Mouse (Mus musculus) forebrain, postnatal 0 days (tissue): ENCODE data around the gene Ttc39b. TPM values are rescaled to one million over a fixed set of nuclear protein-coding genes. Genes with fewer than 3 reads are reported as not detected.
A peak's percentile ranks its signal among the peaks of the same experiment; 100 is the strongest.

Experiments
- ATAC-seq: fragments of 200-750 bp; cut with Nextera tagmentation; 2 replicates; pipeline ENCODE4 v1.8.0; 2017; ENCODE audit warnings: mild to moderate bottlenecking, moderate library complexity
- DNase-seq: peaks from one replicate; pipeline ENCODE4 v3.0.0-alpha.2; 2015
- H3K27ac ChIP-seq: fragments of 300-500 bp; sonication (generic); 2 replicates; pipeline ENCODE4 v1.5.1; 2014; ENCODE audit warnings: low read depth, mild to moderate bottlenecking, antibody characterized with exemption, low read length, moderate library complexity, mixed read lengths
- H3K27me3 ChIP-seq: fragments of 300-500 bp; sonication (generic); 2 replicates; pipeline ENCODE4 v1.6.1; 2014; ENCODE audit warnings: mild to moderate bottlenecking, low read length, mixed read lengths; ENCODE audit not compliant: insufficient read depth
- H3K36me3 ChIP-seq: fragments of 300-500 bp; sonication (generic); 2 replicates; pipeline ENCODE4 v1.6.1; 2014; ENCODE audit warnings: mild to moderate bottlenecking, moderate library complexity; ENCODE audit not compliant: insufficient read depth
- H3K4me1 ChIP-seq: fragments of 300-500 bp; sonication (generic); 2 replicates; pipeline ENCODE4 v1.6.1; 2014; ENCODE audit warnings: antibody characterized with exemption; ENCODE audit not compliant: insufficient read depth
- H3K4me2 ChIP-seq: fragments of 300-500 bp; sonication (generic); 2 replicates; pipeline ENCODE4 v1.6.1; 2014; ENCODE audit warnings: low read depth, mild to moderate bottlenecking, moderate library complexity
- H3K4me3 ChIP-seq: fragments of 300-500 bp; sonication (generic); 2 replicates; pipeline ENCODE4 v1.5.1; 2014; ENCODE audit warnings: low read depth, low read length, mixed read lengths
- H3K9ac ChIP-seq: fragments of 300-500 bp; sonication (generic); 2 replicates; pipeline ENCODE4 v1.6.1; 2014; ENCODE audit warnings: mild to moderate bottlenecking
- H3K9me3 ChIP-seq: fragments of 300-500 bp; sonication (generic); 2 replicates; pipeline ENCODE4 v1.6.1; 2016; ENCODE audit warnings: low read length
- CTCF ChIP-seq: sonication (generic); IDR thresholded peaks from 2 replicates; pipeline ENCODE4 v1.5.1; 2016; ENCODE audit warnings: antibody characterized with exemption, control low read depth, low read depth
- WGBS: fragments of 180-500 bp; shearing (Covaris S2); extraction: QIAGEN DNeasy Blood & Tissue Kit; methylation state at CpG from one replicate; pipeline ENCODE4 v1.1.7; 2014; 5-methylcytosine and 5-hydroxymethylcytosine counted together
- polyA plus RNA-seq: library from polyadenylated mRNA; unstranded; fragments of >200 nt; fragmentation: Nextera tagmentation; extraction: Ambion mirVana; gene quantifications from 2 replicates; pipeline ENCODE4 v1.2.1, GENCODE M21; 2015
- total RNA-seq: library from RNA; depleted of rRNA; stranded (reverse); fragments of >200 nt; gene quantifications from 2 replicates; pipeline ENCODE4 v1.2.3, GENCODE M21; 2014

Gene Ttc39b
- total and polyA plus RNA-seq, 2 experiments from 2014 or later: 4.6 to 20.3 TPM

- Histone ChIP-seq H3K9ac (no peak overlapping the region), H3K4me1 (no peaks in the 10 kb centered on the region), H3K27ac (no peak overlapping the region), H3K4me2 (no peak overlapping the region), H3K9me3 (no peaks in the 10 kb centered on the region), H3K27me3 (no peaks in the 10 kb centered on the region), H3K4me3 (no peak overlapping the region), H3K36me3 (no peaks in the 10 kb centered on the region)
- TF ChIP-seq CTCF: no peak
- DNase-seq (no peak), ATAC-seq (no peak)
- 83% methylated on average over 3 of the region's 3 CpGs for WGBS
Observed at GRCm38 (mm10) chr4:83317826-83318348, 6.2 kb downstream of the Ttc39b start.

- H3K36me3 ChIP-seq: no peaks in the 10 kb centered on the region
- no peak overlapping the region for H3K27ac ChIP-seq
- H3K9ac ChIP-seq: no peak overlapping the region
- WGBS: 81% methylated on average over 3 of the region's 3 CpGs
- DNase-seq (no peak), ATAC-seq (no peak)
- H3K27me3 ChIP-seq: no peaks in the 10 kb centered on the region
- TF ChIP-seq CTCF: no peak
- no peak overlapping the region for H3K4me3 ChIP-seq
- H3K4me2 ChIP-seq: no peak overlapping the region
- H3K4me1 ChIP-seq: no peaks in the 10 kb centered on the region
- H3K9me3 ChIP-seq: no peaks in the 10 kb centered on the region
Observed at GRCm38 (mm10) chr4:83316718-83317117, 7.3 kb downstream of the Ttc39b start.

GRCm38 (mm10) chr4:83315930-83316329 is 8.1 kb downstream of the Ttc39b start:
- Histone ChIP-seq H3K4me1 (no peaks in the 10 kb centered on the region), H3K27ac (no peak overlapping the region), H3K9ac (no peak overlapping the region), H3K4me3 (no peak overlapping the region), H3K4me2 (no peak overlapping the region), H3K27me3 (no peaks in the 10 kb centered on the region), H3K9me3 (no peaks in the 10 kb centered on the region), H3K36me3 (no peaks in the 10 kb centered on the region)
- DNase-seq (no peak), ATAC-seq (no peak)
- 77% methylated on average over 4 of the region's 4 CpGs for WGBS
- TF ChIP-seq CTCF: no peak

DNA sequence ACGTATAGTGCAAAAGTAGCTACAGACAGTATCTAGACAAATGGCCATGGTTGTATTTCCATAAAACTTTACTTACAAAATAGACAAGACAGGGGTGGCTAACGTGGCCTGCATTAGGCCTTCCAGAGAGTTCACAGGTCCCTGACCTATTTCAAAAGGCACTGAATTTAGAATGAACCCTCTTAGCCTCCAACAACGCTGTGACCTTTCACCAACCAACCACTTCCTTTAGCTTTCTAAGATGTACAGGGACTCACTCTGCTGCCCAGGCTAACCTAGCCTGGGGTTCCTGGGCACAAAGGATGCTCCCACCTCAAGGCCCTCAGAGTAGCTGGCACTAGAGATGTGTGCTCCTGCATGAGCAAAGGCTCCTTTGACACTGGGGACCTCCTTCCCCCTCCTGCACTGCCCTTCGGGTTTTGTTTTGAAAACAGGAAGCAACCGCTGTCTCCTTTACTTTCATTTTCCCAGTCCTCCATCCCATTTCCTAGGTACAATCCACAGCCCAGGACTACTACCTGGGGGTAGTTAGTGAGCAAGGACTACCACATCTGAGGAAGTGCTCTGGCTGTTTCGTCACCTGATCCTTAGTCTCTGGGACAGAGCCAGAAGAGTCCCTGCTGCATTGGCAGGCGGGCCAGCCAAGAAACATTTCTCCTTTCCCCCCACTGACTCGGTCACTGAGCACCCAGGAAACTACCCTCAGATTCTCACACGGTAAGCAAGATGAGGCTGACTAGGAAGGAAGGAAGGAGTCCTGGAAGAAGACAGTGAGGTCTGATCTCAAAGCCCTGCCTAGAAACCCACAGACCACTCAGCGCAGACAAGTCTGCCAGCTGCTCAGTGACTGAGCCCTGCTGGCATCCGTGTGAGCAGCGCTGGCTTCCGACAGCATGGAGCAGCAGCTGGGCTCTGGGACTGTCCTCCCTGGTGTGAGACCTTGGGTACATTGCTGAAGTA is 8.9 kb downstream of the Ttc39b start:
- Histone ChIP-seq H3K27ac (peak overlapping the region; percentile 40; the same call in 1 of the 2 replicates), H3K4me1 (no peaks in the 10 kb centered on the region), H3K36me3 (no peaks in the 10 kb centered on the region), H3K4me2 (no peak overlapping the region), H3K4me3 (no peak overlapping the region), H3K27me3 (no peaks in the 10 kb centered on the region), H3K9me3 (no peaks in the 10 kb centered on the region), H3K9ac (no peak overlapping the region)
- no peak for TF ChIP-seq CTCF
- DNase-seq: no peak
- 52% methylated on average over 13 of the region's 13 CpGs for WGBS
- peak; percentile 63 for ATAC-seq

- H3K27ac ChIP-seq: no peak overlapping the region
- no peaks in the 10 kb centered on the region for H3K9me3 ChIP-seq
- no peak for TF ChIP-seq CTCF
- no peak overlapping the region for H3K9ac ChIP-seq
- no peak overlapping the region for H3K4me2 ChIP-seq
- no peaks in the 10 kb centered on the region for H3K27me3 ChIP-seq
- H3K4me3 ChIP-seq: no peak overlapping the region
- no peaks in the 10 kb centered on the region for H3K36me3 ChIP-seq
- ATAC-seq: no peak
- 84% methylated on average over 7 of the region's 7 CpGs for WGBS
- no peaks in the 10 kb centered on the region for H3K4me1 ChIP-seq
- DNase-seq: no peak
Observed at GRCm38 (mm10) chr4:83314261-83314793, 9.7 kb downstream of the Ttc39b start.

GRCm38 (mm10) chr4:83312336-83312735 is 11.7 kb downstream of the Ttc39b start:
- H3K27ac ChIP-seq: no peak overlapping the region
- 71% methylated on average over 4 of the region's 4 CpGs for WGBS
- H3K9me3 ChIP-seq: no peaks in the 10 kb centered on the region
- no peak for ATAC-seq
- no peaks in the 10 kb centered on the region for H3K27me3 ChIP-seq
- no peak for DNase-seq
- no peak overlapping the region for H3K4me2 ChIP-seq
- H3K4me1 ChIP-seq: no peaks in the 10 kb centered on the region
- H3K9ac ChIP-seq: no peak overlapping the region
- H3K4me3 ChIP-seq: no peak overlapping the region
- H3K36me3 ChIP-seq: no peaks in the 10 kb centered on the region
- no peak for TF ChIP-seq CTCF

DNA sequence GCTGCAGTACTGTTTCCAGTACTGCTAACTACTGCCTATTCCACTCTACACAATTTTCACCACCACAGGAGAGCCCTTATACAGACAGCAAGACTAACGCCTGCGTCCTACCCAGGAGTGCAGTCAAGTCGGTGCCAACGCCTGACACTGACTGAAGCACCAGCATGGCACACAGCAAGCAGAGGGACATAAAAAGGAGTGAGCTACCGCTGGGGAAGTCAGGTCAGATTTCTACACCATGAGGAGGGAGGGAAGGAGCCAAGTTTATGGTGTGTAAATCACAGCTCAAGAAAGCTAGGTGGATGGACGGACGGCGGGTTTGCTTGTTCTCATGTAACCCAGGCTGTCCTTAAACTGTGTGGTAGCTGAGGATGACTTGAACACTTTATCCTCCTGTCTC is 12.6 kb downstream of the Ttc39b start:
- ATAC-seq (no peak), DNase-seq (no peak)
- H3K4me3 ChIP-seq: no peak overlapping the region
- no peak for TF ChIP-seq CTCF
- no peaks in the 10 kb centered on the region for H3K9me3 ChIP-seq
- H3K9ac ChIP-seq: no peak overlapping the region
- H3K4me1 ChIP-seq: no peaks in the 10 kb centered on the region
- no peaks in the 10 kb centered on the region for H3K36me3 ChIP-seq
- WGBS: 86% methylated on average over 8 of the region's 8 CpGs
- no peak overlapping the region for H3K27ac ChIP-seq
- no peak overlapping the region for H3K4me2 ChIP-seq
- H3K27me3 ChIP-seq: no peaks in the 10 kb centered on the region
